Mouse (Mus musculus) C2C12 (cell line): ENCODE data around the gene Brpf3. TPM values are rescaled to one million over a fixed set of nuclear protein-coding genes. Genes with fewer than 3 reads are reported as not detected.

ENCODE experiments used
- H3K27me3 ChIP-seq: one replicate; pipeline ENCODE4 v1.6.1; 2011; ENCODE audit not compliant: control insufficient read depth, insufficient read depth, insufficient read length
- H3K36me3 ChIP-seq: one replicate; pipeline ENCODE4 v1.6.1; 2011; ENCODE audit not compliant: control insufficient read depth, insufficient read depth
- H3K4me3 ChIP-seq: one replicate; pipeline ENCODE4 v1.5.1; 2011; ENCODE audit warnings: mild to moderate bottlenecking, control low read depth; ENCODE audit not compliant: poor library complexity, insufficient read depth, severe bottlenecking
- H3K79me2 ChIP-seq: one replicate; pipeline ENCODE4 v1.6.1; 2011; ENCODE audit not compliant: control insufficient read depth, insufficient read depth
- H3K79me3 ChIP-seq: one replicate; pipeline ENCODE4 v1.6.1; 2011; ENCODE audit warnings: low read depth, control low read depth
- H3ac ChIP-seq: one replicate; pipeline ENCODE3; 2011; ENCODE audit warnings: low read depth; ENCODE audit not compliant: control insufficient read depth, insufficient read length
- CEBPB ChIP-seq: IDR thresholded peaks from one replicate; pipeline ENCODE4 v1.6.1; 2011; ENCODE audit warnings: low read depth, mild to moderate bottlenecking, control low read depth, moderate library complexity
- CTCF ChIP-seq: IDR thresholded peaks from one replicate; pipeline ENCODE4 v1.5.1; 2011; ENCODE audit not compliant: control insufficient read depth, insufficient read depth, insufficient read length
- FOSL1 ChIP-seq: IDR thresholded peaks from one replicate; pipeline ENCODE4 v1.8.0; 2011; ENCODE audit warnings: mild to moderate bottlenecking, low read length; ENCODE audit not compliant: poor library complexity, insufficient read depth, severe bottlenecking
- MAX ChIP-seq: IDR thresholded peaks from one replicate; pipeline ENCODE4 v1.6.1; 2011; ENCODE audit warnings: mild to moderate bottlenecking, control low read depth
- MYOD1 ChIP-seq: IDR thresholded peaks from one replicate; pipeline ENCODE4 v1.6.1; 2011; ENCODE audit warnings: low read depth; ENCODE audit not compliant: control insufficient read depth, insufficient read length
- MYOG ChIP-seq: IDR thresholded peaks from one replicate; pipeline ENCODE4 v1.6.1; 2011; ENCODE audit not compliant: control insufficient read depth, insufficient read length; ENCODE audit errors: extremely low read depth
- USF1 ChIP-seq: IDR thresholded peaks from one replicate; pipeline ENCODE4 v1.6.1; 2011; ENCODE audit warnings: low read depth, mild to moderate bottlenecking, control low read depth, moderate library complexity
- polyA plus RNA-seq: library from polyadenylated mRNA; unstranded; fragments of >200 nt; fragmentation: generic; extraction: Trizol; gene quantifications from one replicate; pipeline ENCODE4 v1.2.1, GENCODE M21; 2012; ENCODE audit warnings: missing spikeins

The Brpf3 gene
- polyA plus RNA-seq, 1 experiment: 10.8 TPM

- Histone ChIP-seq H3K27me3 (peaks cover 14% of the 10 kb centered on the region), H3ac (no peak within 1 kb of the TSS), H3K36me3 (no peaks in the 10 kb centered on the region), H3K4me3 (no peak within 1 kb of the TSS), H3K79me3 (no peaks in the 10 kb centered on the region), H3K79me2 (no peaks in the 10 kb centered on the region)
- TF ChIP-seq CEBPB (no peak), MYOD1 (no peak), MAX (no peak), CTCF (no peak), FOSL1 (no peak)
Measured at GRCm38 (mm10) chr17:28858205-28858604, 57.3 kb downstream of the Brpf3 start, which contains the start of gene Pnpla1. TSS of gene Pnpla1 (plus strand) at chr17:28858411.

GRCm38 (mm10) chr17:28863926-28864325, 63.0 kb downstream of the Brpf3 start:
- H3K36me3 ChIP-seq: no peaks in the 10 kb centered on the region
- H3ac ChIP-seq: no peak overlapping the region
- peaks cover 31% of the 10 kb centered on the region for H3K27me3 ChIP-seq
- H3K4me3 ChIP-seq: no peak overlapping the region
- H3K79me2 ChIP-seq: no peaks in the 10 kb centered on the region
- no peak for TF ChIP-seq MYOD1
- no peaks in the 10 kb centered on the region for H3K79me3 ChIP-seq

DNA sequence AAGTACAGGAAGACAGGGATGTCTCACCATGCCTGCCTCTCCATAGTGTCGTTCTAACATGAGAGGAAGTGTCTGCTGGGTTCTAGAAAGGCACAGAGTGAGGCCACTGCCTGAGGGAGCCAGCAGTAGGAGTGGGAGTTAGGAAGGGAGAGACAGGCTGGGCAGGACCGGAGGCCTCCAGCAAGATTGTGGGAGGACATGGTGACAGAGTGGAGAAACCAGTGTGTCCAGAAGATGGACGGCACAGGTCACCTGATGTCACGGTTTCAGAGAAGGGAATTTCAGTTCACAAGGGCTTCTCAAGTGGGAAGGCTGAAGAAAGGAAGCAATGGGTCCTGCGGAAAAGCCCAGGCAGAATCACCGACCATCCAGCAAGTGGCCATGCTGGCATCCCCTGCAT, 63.6 kb downstream of the Brpf3 start:
- H3K79me2 ChIP-seq: no peaks in the 10 kb centered on the region
- H3K36me3 ChIP-seq: no peaks in the 10 kb centered on the region
- peaks cover 30% of the 10 kb centered on the region for H3K27me3 ChIP-seq
- H3K79me3 ChIP-seq: no peaks in the 10 kb centered on the region
- no peak for TF ChIP-seq MYOG
- no peak for TF ChIP-seq FOSL1
- TF ChIP-seq CTCF: no peak
- no peak for TF ChIP-seq MAX
- TF ChIP-seq MYOD1: no peak
- no peak for TF ChIP-seq USF1
- TF ChIP-seq CEBPB: no peak
- H3ac ChIP-seq: no peak overlapping the region
- no peak overlapping the region for H3K4me3 ChIP-seq

DNA sequence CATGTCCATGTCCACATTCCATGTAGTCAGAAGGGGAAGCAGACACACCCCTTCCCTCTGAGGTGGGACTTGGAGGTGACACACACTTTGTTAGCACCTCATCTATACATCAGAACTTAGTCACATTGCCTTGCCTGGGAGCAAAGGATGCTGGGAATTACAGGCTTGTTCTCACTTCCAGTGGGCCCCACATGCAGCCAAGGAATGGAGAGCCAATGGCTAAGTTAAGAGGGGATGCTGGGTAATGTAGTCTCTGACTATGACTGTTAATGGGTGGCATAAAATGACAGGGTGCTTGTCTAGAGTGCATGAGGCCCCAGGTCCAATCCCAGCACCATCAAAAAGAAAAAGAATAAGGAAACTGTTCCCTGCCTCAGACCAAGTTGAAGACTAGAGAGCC, 66.0 kb downstream of the Brpf3 start:
- Histone ChIP-seq H3K4me3 (no peak overlapping the region), H3K79me3 (no peaks in the 10 kb centered on the region), H3ac (no peak overlapping the region), H3K36me3 (no peaks in the 10 kb centered on the region), H3K27me3 (peaks cover 24% of the 10 kb centered on the region), H3K79me2 (no peaks in the 10 kb centered on the region)
- no peak for TF ChIP-seq CEBPB
- no peak for TF ChIP-seq USF1
- no peak for TF ChIP-seq CTCF
- no peak for TF ChIP-seq FOSL1
- TF ChIP-seq MAX: no peak

GRCm38 (mm10) chr17:28867381-28867780, 66.5 kb downstream of the Brpf3 start:
- Histone ChIP-seq H3ac (no peak overlapping the region), H3K27me3 (peaks cover 24% of the 10 kb centered on the region), H3K36me3 (no peaks in the 10 kb centered on the region), H3K79me2 (no peaks in the 10 kb centered on the region), H3K4me3 (no peak overlapping the region), H3K79me3 (no peaks in the 10 kb centered on the region)
- TF ChIP-seq MAX: no peak
- TF ChIP-seq FOSL1: no peak
- TF ChIP-seq USF1: no peak
- no peak for TF ChIP-seq CTCF
- no peak for TF ChIP-seq CEBPB
- no peak for TF ChIP-seq MYOG
- no peak for TF ChIP-seq MYOD1

- Histone ChIP-seq H3K27me3 (peaks cover 23% of the 10 kb centered on the region), H3K79me2 (no peaks in the 10 kb centered on the region), H3K36me3 (no peaks in the 10 kb centered on the region), H3K4me3 (no peak overlapping the region), H3ac (no peak overlapping the region), H3K79me3 (no peaks in the 10 kb centered on the region)
- TF ChIP-seq FOSL1: no peak
- no peak for TF ChIP-seq CEBPB
- no peak for TF ChIP-seq MYOD1
- TF ChIP-seq CTCF: no peak
- no peak for TF ChIP-seq MAX
- TF ChIP-seq MYOG: no peak
- no peak for TF ChIP-seq USF1
Measured at GRCm38 (mm10) chr17:28869412-28870110, 68.7 kb downstream of the Brpf3 start.
